Mouse (Mus musculus) forebrain, embryonic 11.5 days (tissue): ENCODE data around the gene Rragd. TPM values are rescaled to one million over a fixed set of nuclear protein-coding genes. Genes with fewer than 3 reads are reported as not detected.
A peak's percentile ranks its signal among the peaks of the same experiment; 100 is the strongest.

Experiments used
- ATAC-seq: fragments of 200-750 bp; cut with Nextera tagmentation; replicated peaks from 2 replicates; pipeline ENCODE4 v1.8.0; 2017; ENCODE audit warnings: moderate TSS enrichment; ENCODE audit not compliant: low FRiP score
- DNase-seq: peaks from one replicate; pipeline ENCODE4 v3.0.0-alpha.2; 2017; ENCODE audit warnings: low spot score
- H3K27ac ChIP-seq: fragments of 300-500 bp; sonication (generic); 2 replicates; pipeline ENCODE4 v1.5.1; 2014; ENCODE audit warnings: low read depth, low read length
- H3K27me3 ChIP-seq: fragments of 300-500 bp; sonication (generic); 2 replicates; pipeline ENCODE4 v1.6.1; 2014; ENCODE audit warnings: mild to moderate bottlenecking, low read length, mixed read lengths; ENCODE audit not compliant: control insufficient read depth, insufficient read depth
- H3K36me3 ChIP-seq: fragments of 300-500 bp; sonication (generic); 2 replicates; pipeline ENCODE4 v1.6.1; 2014; ENCODE audit warnings: mild to moderate bottlenecking, low read length, moderate library complexity, mixed read lengths; ENCODE audit not compliant: control insufficient read depth, insufficient read depth
- H3K4me1 ChIP-seq: fragments of 300-500 bp; sonication (generic); replicated peaks from 2 replicates; pipeline ENCODE4 v1.6.1; 2014; ENCODE audit warnings: low read length, mixed read lengths; ENCODE audit not compliant: control insufficient read depth, insufficient read depth
- H3K4me2 ChIP-seq: fragments of 300-500 bp; sonication (generic); 2 replicates; pipeline ENCODE4 v1.6.1; 2014; ENCODE audit warnings: low read depth, mild to moderate bottlenecking, low read length, moderate library complexity, mixed read lengths; ENCODE audit not compliant: severe bottlenecking
- H3K4me3 ChIP-seq: fragments of 300-500 bp; sonication (generic); 2 replicates; pipeline ENCODE4 v1.5.1; 2014; ENCODE audit warnings: low read depth, low read length
- H3K9ac ChIP-seq: fragments of 300-500 bp; sonication (generic); 2 replicates; pipeline ENCODE4 v1.6.1; 2014; ENCODE audit warnings: low read length
- H3K9me3 ChIP-seq: fragments of 300-500 bp; sonication (generic); 2 replicates; pipeline ENCODE4 v1.6.1; 2016; ENCODE audit warnings: low read length, mixed read lengths; ENCODE audit not compliant: control insufficient read depth
- WGBS: fragments of 180-500 bp; shearing (Covaris S2); extraction: QIAGEN DNeasy Blood & Tissue Kit; methylation state at CpG from one replicate; pipeline ENCODE4 v1.1.7; 2014; 5-methylcytosine and 5-hydroxymethylcytosine counted together
- polyA plus RNA-seq: library from polyadenylated mRNA; unstranded; fragments of >200 nt; fragmentation: Nextera tagmentation; extraction: Ambion mirVana; gene quantifications from 2 replicates; pipeline ENCODE4 v1.2.1, GENCODE M21; 2014

Gene Rragd
- polyA plus RNA-seq, 1 experiment from 2014 or later, result 30.2 TPM

GRCm38 (mm10) chr4:33012484-33012883, 29.6 kb downstream of the Rragd start:
- DNase-seq (no peak), ATAC-seq (no peak)
- Histone ChIP-seq H3K9ac (no peak overlapping the region), H3K9me3 (no peaks in the 10 kb centered on the region), H3K4me3 (no peak overlapping the region), H3K36me3 (peaks cover 5% of the 10 kb centered on the region; the same call in 1 of the 2 replicates), H3K4me2 (no peak overlapping the region), H3K27ac (no peak overlapping the region), H3K27me3 (no peaks in the 10 kb centered on the region), H3K4me1 (no peaks in the 10 kb centered on the region)
- 80% methylated on average over 4 of the region's 4 CpGs for WGBS

GRCm38 (mm10) chr4:33018361-33018999, 35.6 kb downstream of the Rragd start:
- Histone ChIP-seq H3K36me3 (peaks cover 4% of the 10 kb centered on the region; the same call in 1 of the 2 replicates), H3K4me2 (no peak overlapping the region), H3K4me3 (no peak overlapping the region), H3K9me3 (no peaks in the 10 kb centered on the region), H3K9ac (no peak overlapping the region), H3K27me3 (no peaks in the 10 kb centered on the region), H3K27ac (no peak overlapping the region), H3K4me1 (no peaks in the 10 kb centered on the region)
- DNase-seq, result peak; percentile 92
- WGBS, result 58% methylated on average over 9 of the region's 9 CpGs
- peak; percentile 69; the same call in 1 of the 2 replicates for ATAC-seq

- no peaks in the 10 kb centered on the region for H3K27me3 ChIP-seq
- 90% methylated on average over 8 of the region's 8 CpGs for WGBS
- H3K27ac ChIP-seq, result no peak overlapping the region
- no peaks in the 10 kb centered on the region; the same call in 1 of the 2 replicates for H3K36me3 ChIP-seq
- H3K4me3 ChIP-seq, result no peak overlapping the region
- H3K4me2 ChIP-seq, result no peak overlapping the region
- DNase-seq (no peak), ATAC-seq (no peak)
- no peaks in the 10 kb centered on the region for H3K9me3 ChIP-seq
- no peak overlapping the region for H3K9ac ChIP-seq
- H3K4me1 ChIP-seq, result no peaks in the 10 kb centered on the region
Measured at GRCm38 (mm10) chr4:33024420-33024819, 41.6 kb downstream of the Rragd start.

- WGBS, result 90% methylated on average over 7 of the region's 7 CpGs
- no peak overlapping the region for H3K4me3 ChIP-seq
- H3K9ac ChIP-seq, result no peak overlapping the region
- DNase-seq, result no peak
- H3K27me3 ChIP-seq, result no peaks in the 10 kb centered on the region
- ATAC-seq, result no peak
- H3K4me1 ChIP-seq, result no peaks in the 10 kb centered on the region; the same call in 1 of the 2 replicates
- no peaks in the 10 kb centered on the region for H3K9me3 ChIP-seq
- H3K4me2 ChIP-seq, result no peak overlapping the region
- H3K36me3 ChIP-seq, result no peaks in the 10 kb centered on the region; the same call in 1 of the 2 replicates
- H3K27ac ChIP-seq, result no peak overlapping the region
Measured at GRCm38 (mm10) chr4:33029104-33029503, 46.3 kb downstream of the Rragd start.

GRCm38 (mm10) chr4:33030264-33031194, 47.7 kb downstream of the Rragd start:
- peak overlapping the region; percentile 95 for H3K9ac ChIP-seq
- no peaks in the 10 kb centered on the region; the same call in 1 of the 2 replicates for H3K36me3 ChIP-seq
- H3K4me1 ChIP-seq, result no peaks in the 10 kb centered on the region; the same call in 1 of the 2 replicates
- peak; percentile 74 for ATAC-seq
- WGBS, result 2% methylated on average over 55 of the region's 55 CpGs
- no peaks in the 10 kb centered on the region; the same call in 1 of the 2 replicates for H3K9me3 ChIP-seq
- H3K27ac ChIP-seq, result peak overlapping the region; percentile 92
- DNase-seq, result peak; percentile 64
- H3K4me2 ChIP-seq, result peak overlapping the region; percentile 67
- H3K27me3 ChIP-seq, result no peaks in the 10 kb centered on the region
- H3K4me3 ChIP-seq, result peak overlapping the region; percentile 78

GRCm38 (mm10) chr4:33031195-33031960, 48.5 kb downstream of the Rragd start, which contains the start of gene Ube2j1:
Gene Ube2j1, plus strand, starts transcription at chr4:33031416.
- peak within 1 kb of the TSS; percentile 95 for H3K9ac ChIP-seq
- H3K4me2 ChIP-seq, result peak within 1 kb of the TSS; percentile 67
- ATAC-seq (peak; percentile 99), DNase-seq (peak; percentile 92)
- no peaks in the 10 kb centered on the region; the same call in 1 of the 2 replicates for H3K9me3 ChIP-seq
- WGBS, result under 1% methylated on average over 86 of the region's 123 CpGs
- no peaks in the 10 kb centered on the region; the same call in 1 of the 2 replicates for H3K36me3 ChIP-seq
- no peaks in the 10 kb centered on the region; the same call in 1 of the 2 replicates for H3K4me1 ChIP-seq
- H3K4me3 ChIP-seq, result peak within 1 kb of the TSS; percentile 78
- peak within 1 kb of the TSS; percentile 92 for H3K27ac ChIP-seq
- no peaks in the 10 kb centered on the region for H3K27me3 ChIP-seq

GRCm38 (mm10) chr4:33032045-33032444, 49.2 kb downstream of the Rragd start:
- H3K9ac ChIP-seq, result peak overlapping the region; percentile 95
- H3K27me3 ChIP-seq, result no peaks in the 10 kb centered on the region
- no peak for ATAC-seq
- no peak for DNase-seq
- no peaks in the 10 kb centered on the region for H3K36me3 ChIP-seq
- peak overlapping the region; percentile 92 for H3K27ac ChIP-seq
- H3K9me3 ChIP-seq, result no peaks in the 10 kb centered on the region; the same call in 1 of the 2 replicates
- peak overlapping the region; percentile 78 for H3K4me3 ChIP-seq
- no peaks in the 10 kb centered on the region; the same call in 1 of the 2 replicates for H3K4me1 ChIP-seq
- peak overlapping the region; percentile 67 for H3K4me2 ChIP-seq
- 3% methylated on average over 4 of the region's 4 CpGs for WGBS

- H3K9me3 ChIP-seq, result no peaks in the 10 kb centered on the region; the same call in 1 of the 2 replicates
- H3K27ac ChIP-seq, result no peak overlapping the region
- no peaks in the 10 kb centered on the region for H3K36me3 ChIP-seq
- H3K9ac ChIP-seq, result no peak overlapping the region
- DNase-seq (no peak), ATAC-seq (no peak)
- H3K4me2 ChIP-seq, result no peak overlapping the region
- no peaks in the 10 kb centered on the region; the same call in 1 of the 2 replicates for H3K4me1 ChIP-seq
- no peak overlapping the region for H3K4me3 ChIP-seq
- 82% methylated on average over 6 of the region's 6 CpGs for WGBS
- no peaks in the 10 kb centered on the region for H3K27me3 ChIP-seq
Measured at GRCm38 (mm10) chr4:33033515-33033914, 50.7 kb downstream of the Rragd start.
